Mouse (Mus musculus): ENCODE measurements around the gene Pet117. TPM values are rescaled to one million over a fixed set of nuclear protein-coding genes. Genes with fewer than 3 reads are reported as not detected.

The Pet117 gene
- polyA plus RNA-seq, 1 experiment, result not detected

- no peak for DNase-seq (ENCODE audit: low read depth)
- TF ChIP-seq CTCF (IDR thresholded peaks at IDR 0.05; ENCODE audit: borderline replicate concordance, extremely low read depth, insufficient read depth, insufficient read length), result no peak
- no peak for TF ChIP-seq POLR2A (IDR thresholded peaks at IDR 0.05; ENCODE audit: borderline replicate concordance, extremely low read depth, insufficient read depth, insufficient read length, poor library complexity, severe bottlenecking)
These were observed 13.9 kb downstream of the Pet117 start for GRCm38 (mm10) chr2:144382624-144383138.

- TF ChIP-seq POLR2A (IDR thresholded peaks at IDR 0.05; ENCODE audit: borderline replicate concordance, extremely low read depth, insufficient read depth, insufficient read length, poor library complexity, severe bottlenecking) (no peak), CTCF (IDR thresholded peaks at IDR 0.05; ENCODE audit: borderline replicate concordance, extremely low read depth, insufficient read depth, insufficient read length) (no peak)
These were observed 17.5 kb downstream of the Pet117 start for GRCm38 (mm10) chr2:144386296-144386695.

GRCm38 (mm10) chr2:144388416-144388815 lies 19.6 kb downstream of the Pet117 start:
- TF ChIP-seq CTCF (IDR thresholded peaks at IDR 0.05; ENCODE audit: borderline replicate concordance, extremely low read depth, insufficient read depth, insufficient read length), result no peak
- no peak for TF ChIP-seq POLR2A (IDR thresholded peaks at IDR 0.05; ENCODE audit: borderline replicate concordance, extremely low read depth, insufficient read depth, insufficient read length, poor library complexity, severe bottlenecking)
- DNase-seq (ENCODE audit: low read depth), result no peak

More at GRCm38 (mm10) chr2:144386296-144386695, 17.5 kb downstream of the Pet117 start:
- DNase-seq (ENCODE audit: low read depth), result no peak

GRCm38 (mm10) chr2:144399531-144399930 lies 30.7 kb downstream of the Pet117 start:
- DNase-seq (ENCODE audit: low read depth), result no peak
- TF ChIP-seq POLR2A (IDR thresholded peaks at IDR 0.05; ENCODE audit: borderline replicate concordance, extremely low read depth, insufficient read depth, insufficient read length, poor library complexity, severe bottlenecking), result no peak

- TF ChIP-seq POLR2A (IDR thresholded peaks at IDR 0.05; ENCODE audit: borderline replicate concordance, extremely low read depth, insufficient read depth, insufficient read length, poor library complexity, severe bottlenecking), result no peak
- TF ChIP-seq CTCF (IDR thresholded peaks at IDR 0.05; ENCODE audit: borderline replicate concordance, extremely low read depth, insufficient read depth, insufficient read length), result no peak
- no peak for DNase-seq (ENCODE audit: low read depth)
These were observed 31.9 kb downstream of the Pet117 start for GRCm38 (mm10) chr2:144400659-144401058.

GRCm38 (mm10) chr2:144409037-144409436 lies 40.2 kb downstream of the Pet117 start:
- TF ChIP-seq CTCF (IDR thresholded peaks at IDR 0.05; ENCODE audit: borderline replicate concordance, extremely low read depth, insufficient read depth, insufficient read length) (no peak), POLR2A (IDR thresholded peaks at IDR 0.05; ENCODE audit: borderline replicate concordance, extremely low read depth, insufficient read depth, insufficient read length, poor library complexity, severe bottlenecking) (no peak)
- DNase-seq (ENCODE audit: low read depth), result no peak

GRCm38 (mm10) chr2:144410603-144411002 lies 41.8 kb downstream of the Pet117 start:
- peak; percentile 35 for DNase-seq (ENCODE audit: low read depth)
- TF ChIP-seq CTCF (IDR thresholded peaks at IDR 0.05; ENCODE audit: borderline replicate concordance, extremely low read depth, insufficient read depth, insufficient read length) (no peak), POLR2A (IDR thresholded peaks at IDR 0.05; ENCODE audit: borderline replicate concordance, extremely low read depth, insufficient read depth, insufficient read length, poor library complexity, severe bottlenecking) (no peak)

- no peak for TF ChIP-seq POLR2A (IDR thresholded peaks at IDR 0.05; ENCODE audit: borderline replicate concordance, extremely low read depth, insufficient read depth, insufficient read length, poor library complexity, severe bottlenecking)
- no peak for TF ChIP-seq CTCF (IDR thresholded peaks at IDR 0.05; ENCODE audit: borderline replicate concordance, extremely low read depth, insufficient read depth, insufficient read length)
- DNase-seq (ENCODE audit: low read depth), result no peak
These were observed 45.9 kb downstream of the Pet117 start for GRCm38 (mm10) chr2:144414646-144415045.

- DNase-seq (ENCODE audit: low read depth), result no peak
- no peak for TF ChIP-seq POLR2A (IDR thresholded peaks at IDR 0.05; ENCODE audit: borderline replicate concordance, extremely low read depth, insufficient read depth, insufficient read length, poor library complexity, severe bottlenecking)
These were observed 48.1 kb downstream of the Pet117 start for GRCm38 (mm10) chr2:144416859-144417258.

- TF ChIP-seq POLR2A (IDR thresholded peaks at IDR 0.05; ENCODE audit: borderline replicate concordance, extremely low read depth, insufficient read depth, insufficient read length, poor library complexity, severe bottlenecking) (no peak), CTCF (IDR thresholded peaks at IDR 0.05; ENCODE audit: borderline replicate concordance, extremely low read depth, insufficient read depth, insufficient read length) (no peak)
- DNase-seq (ENCODE audit: low read depth), result peak; percentile 56
These were observed 49.3 kb downstream of the Pet117 start for GRCm38 (mm10) chr2:144418062-144418461.

GRCm38 (mm10) chr2:144422094-144422675 lies 53.4 kb downstream of the Pet117 start:
- DNase-seq (ENCODE audit: low read depth), result peak; percentile 18
- TF ChIP-seq POLR2A (IDR thresholded peaks at IDR 0.05; ENCODE audit: borderline replicate concordance, extremely low read depth, insufficient read depth, insufficient read length, poor library complexity, severe bottlenecking) (no peak), CTCF (IDR thresholded peaks at IDR 0.05; ENCODE audit: borderline replicate concordance, extremely low read depth, insufficient read depth, insufficient read length) (no peak)

Other genes starting within 250 kb of the Pet117 start
- gene Mgme1, start 98.3 kb upstream of the Pet117 start, polyA plus RNA-seq (2012; rRNA removed), result 6.4 and 6.6 TPM in 2 replicates
- gene Snx5, start 98.1 kb upstream of the Pet117 start, polyA plus RNA-seq (2012; rRNA removed), result 66.8 and 67.9 TPM in 2 replicates
- 0.34 TPM in 2 replicates for gene Ovol2, start 36.9 kb upstream of the Pet117 start, polyA plus RNA-seq (2012; rRNA removed)
- gene Kat14, start within 50 bp of the Pet117 start, polyA plus RNA-seq (2012; rRNA removed), result 29.5 and 31.6 TPM in 2 replicates
- 8.9 and 15.4 TPM in 2 replicates for gene Dzank1, start 158.4 kb downstream of the Pet117 start, polyA plus RNA-seq (2012; rRNA removed)
- 21.8 and 23.9 TPM in 2 replicates for gene Polr3f, start 158.7 kb downstream of the Pet117 start, polyA plus RNA-seq (2012; rRNA removed)
- 32.2 and 32.9 TPM in 2 replicates for gene Rbbp9, start 181.9 kb downstream of the Pet117 start, polyA plus RNA-seq (2012; rRNA removed)
- gene Sec23b, start 187.2 kb downstream of the Pet117 start, polyA plus RNA-seq (2012; rRNA removed), result 63.3 and 64.5 TPM in 2 replicates
- 35.9 and 37.9 TPM in 2 replicates for gene Smim26, start 225.1 kb downstream of the Pet117 start, polyA plus RNA-seq (2012; rRNA removed)
- 39.0 and 49.0 TPM in 2 replicates for gene Dtd1, start 230.9 kb downstream of the Pet117 start, polyA plus RNA-seq (2012; rRNA removed)

Measured in brain, embryonic 14.5 days (tissue).